8 mouse cellular contexts compared by ENCODE assay signal in genomic region chr11:76217390-76217800, GRCm38 (mm10). TPM values are rescaled to one million over a fixed set of nuclear protein-coding genes. Genes with fewer than 3 reads are reported as not detected.
DNase-seq lines count a peak whose midpoint lies in the region; ATAC-seq lines count a peak whose summit lies in the region.

Dbil5 (plus strand) TSS chr11:76217608.
Gemin4 (minus strand) TSS chr11:76217664.

- H3K27me3 ChIP-seq in hindbrain, embryonic 15.5 days = no peaks in the 10 kb centered on the region

- peak; percentile 97 for DNase-seq in T-cell, adult 2 months (ENCODE audit: low spot score)
- peak; percentile 95 to 98 for DNase-seq in cerebellum, postnatal 36 days
- DNase-seq in frontal cortex, postnatal 36 days (ENCODE audit: low spot score in 2 of 2) = peak; percentile 95 to 97
- DNase-seq in left cerebral cortex, adult 11 months (ENCODE audit: low spot score) = peak; percentile 96
- peak; percentile 98 for DNase-seq in lung, postnatal 4 days
- DNase-seq in retina, postnatal 7 days (ENCODE audit: low read depth, low spot score) = peak; percentile 95
- DNase-seq in urinary bladder, adult 2 months (ENCODE audit: low spot score) = peak; percentile 90

- peaks cover 11% of the 10 kb centered on the region for H3K4me1 ChIP-seq in hindbrain, embryonic 15.5 days (replicated peaks)

- H3K36me3 ChIP-seq in hindbrain, embryonic 15.5 days = peaks cover 27% of the 10 kb centered on the region

- H3K9me3 ChIP-seq in hindbrain, embryonic 15.5 days = no peaks in the 10 kb centered on the region

- H3K27ac ChIP-seq in hindbrain, embryonic 15.5 days (replicated peaks) = peak within 1 kb of the TSS; percentile 92

- WGBS in hindbrain, embryonic 15.5 days = under 1% methylated on average over 33 of the region's 35 CpGs

- peak within 1 kb of the TSS; percentile 83 for H3K4me2 ChIP-seq in hindbrain, embryonic 15.5 days

- peak; percentile 98 for ATAC-seq in hindbrain, embryonic 15.5 days (ENCODE audit: low FRiP score, low read depth)

- H3K4me3 ChIP-seq in hindbrain, embryonic 15.5 days = peak within 1 kb of the TSS; percentile 88

- H3K9ac ChIP-seq in hindbrain, embryonic 15.5 days = peak within 1 kb of the TSS; percentile 94

RNA-seq across cellular contexts. Expression of gene Dbil5, which starts in this region (rescaled TPM):
- 0.38 and 0.60 TPM in 2 replicates for polyA plus RNA-seq in hindbrain, embryonic 15.5 days (2015; fragmentation: Nextera tagmentation; extraction: Ambion mirVana)
- 0.19 and 0.39 TPM in 2 replicates for polyA plus RNA-seq in urinary bladder, adult 2 months (2012; rRNA removed)

RNA-seq across cellular contexts. Expression of gene Gemin4, which starts in this region (rescaled TPM):
- polyA plus RNA-seq in hindbrain, embryonic 15.5 days (2015; fragmentation: Nextera tagmentation; extraction: Ambion mirVana) = 15.5 and 17.9 TPM in 2 replicates
- polyA plus RNA-seq in urinary bladder, adult 2 months (2012; rRNA removed) = 9.6 and 9.9 TPM in 2 replicates

Comparison
In these comparisons a context has a peak if more than half of its experiments do, and no peak if none do; other contexts are left out.
1. Peak in every context shown above with its lines: DNase-seq, ATAC-seq, H3K4me3 ChIP-seq and H3K27ac ChIP-seq.